Mouse (Mus musculus): ENCODE data around the gene Pitx1. TPM values are rescaled to one million over a fixed set of nuclear protein-coding genes. Genes with fewer than 3 reads are reported as not detected.

Gene Pitx1
- polyA plus RNA-seq (2015; fragmentation: Nextera tagmentation; extraction: Ambion mirVana) = 45.9 and 46.9 TPM in 2 replicates

DNA sequence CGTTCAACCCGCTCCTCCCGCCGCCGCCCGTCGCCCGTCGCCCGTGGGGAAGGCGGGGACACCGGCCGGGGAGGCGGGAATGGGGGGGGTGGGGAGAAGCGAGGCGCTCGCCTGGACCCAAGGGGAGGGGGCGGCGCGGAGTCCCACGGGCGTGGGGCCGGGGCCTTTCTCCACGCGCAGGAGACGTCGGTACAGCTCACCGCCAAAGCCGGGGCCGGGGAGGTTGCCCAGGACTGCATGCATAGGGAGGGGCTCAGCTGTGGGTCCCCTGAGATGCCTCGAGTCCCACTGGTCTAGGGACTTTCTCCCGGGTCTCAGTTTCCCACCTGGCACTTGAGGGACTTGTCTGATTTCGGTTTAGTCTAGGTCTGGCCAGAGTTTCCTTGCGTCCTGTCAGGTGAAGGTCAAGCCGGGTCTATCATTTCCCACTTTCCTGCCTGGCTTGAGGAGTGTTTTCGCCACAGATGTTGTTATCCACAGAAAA lies at the start of gene Pitx1:
Gene Pitx1, minus strand, starts transcription at position 51 of the 484 bp plus-strand sequence.
- WGBS = 3% methylated on average over 33 of the region's 36 CpGs
- Histone ChIP-seq H3K4me1 (peaks cover 37% of the 10 kb centered on the region), H3K9me3 (replicated peaks) (no peaks in the 10 kb centered on the region), H3K36me3 (no peaks in the 10 kb centered on the region), H3K27ac (replicated peaks) (peak within 1 kb of the TSS; percentile 58), H3K9ac (peak within 1 kb of the TSS; percentile 33; the same call in 1 of the 2 replicates), H3K27me3 (peaks cover 58% of the 10 kb centered on the region), H3K4me2 (replicated peaks) (peak within 1 kb of the TSS; percentile 40), H3K4me3 (replicated peaks) (peak within 1 kb of the TSS; percentile 36)
- no peak for ATAC-seq (ENCODE audit: insufficient number of reproducible peaks, low FRiP score, low TSS enrichment, low read depth)

GRCm38 (mm10) chr13:55881431-55882202 lies 45.6 kb upstream of the Pitx1 start:
- H3K27me3 ChIP-seq = 0 out of 2 replicates have a peak, but pooled peaks cover 4% of the 10 kb centered on the region
- no peaks in the 10 kb centered on the region for H3K36me3 ChIP-seq
- H3K4me2 ChIP-seq (replicated peaks) = no peak overlapping the region
- peak; percentile 21; the same call in 1 of the 2 replicates for ATAC-seq (ENCODE audit: insufficient number of reproducible peaks, low FRiP score, low TSS enrichment, low read depth)
- no peak overlapping the region for H3K4me3 ChIP-seq (replicated peaks)
- WGBS = 38% methylated on average over 16 of the region's 16 CpGs
- no peak overlapping the region for H3K9ac ChIP-seq
- H3K4me1 ChIP-seq = peaks cover 8% of the 10 kb centered on the region
- no peaks in the 10 kb centered on the region for H3K9me3 ChIP-seq (replicated peaks)
- peak overlapping the region; percentile 22; the same call in 1 of the 2 replicates for H3K27ac ChIP-seq (replicated peaks)

DNA sequence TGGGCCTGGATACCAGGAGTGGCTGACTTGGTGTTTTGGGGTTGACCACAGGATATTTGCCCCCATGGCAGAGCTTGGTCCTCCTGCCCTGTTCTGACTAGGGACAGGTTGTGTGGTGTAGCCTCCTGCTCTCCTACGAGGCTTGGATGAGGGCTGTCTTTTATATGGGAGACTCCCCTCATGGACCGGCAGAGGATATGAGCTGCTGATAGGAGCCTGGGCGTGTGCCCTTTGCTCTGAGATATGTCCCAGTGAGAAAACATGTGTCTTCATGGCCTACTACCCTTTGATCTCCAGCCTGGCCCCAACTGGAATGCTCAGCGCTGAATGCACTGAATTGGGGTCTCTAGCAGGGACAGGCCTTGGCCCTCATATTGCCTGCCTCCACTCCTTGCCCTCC lies 42.4 kb upstream of the Pitx1 start:
- H3K9me3 ChIP-seq (replicated peaks) = no peaks in the 10 kb centered on the region
- peaks cover 8% of the 10 kb centered on the region for H3K4me1 ChIP-seq
- H3K4me3 ChIP-seq (replicated peaks) = no peak overlapping the region
- H3K27ac ChIP-seq (replicated peaks) = no peak overlapping the region
- no peak overlapping the region for H3K9ac ChIP-seq
- whole genome bisulfite sequencing = 80% methylated on average over 4 of the region's 4 CpGs
- 0 out of 2 replicates have a peak, but pooled peaks cover 4% of the 10 kb centered on the region for H3K27me3 ChIP-seq
- no peak for ATAC-seq (ENCODE audit: insufficient number of reproducible peaks, low FRiP score, low TSS enrichment, low read depth)
- H3K36me3 ChIP-seq = no peaks in the 10 kb centered on the region
- no peak overlapping the region for H3K4me2 ChIP-seq (replicated peaks)

DNA sequence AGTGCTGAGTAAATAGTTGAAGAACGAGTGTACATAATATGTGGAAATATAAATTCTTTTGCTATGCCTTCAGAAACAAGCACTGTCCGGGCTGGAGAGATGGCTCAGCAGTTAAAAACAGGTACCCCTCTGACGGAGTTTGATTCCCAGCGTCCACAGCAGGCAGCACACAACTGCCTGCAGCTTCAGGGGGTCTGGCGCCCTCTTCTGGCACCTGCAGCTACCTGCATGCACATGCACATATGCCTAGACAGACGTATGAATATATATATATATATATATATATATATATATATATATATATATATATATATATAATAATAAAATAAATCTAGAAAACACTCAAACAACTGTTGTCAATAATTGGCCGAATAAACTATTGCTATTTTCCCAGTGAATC lies 35.4 kb upstream of the Pitx1 start:
- H3K9ac ChIP-seq = no peak overlapping the region
- H3K4me3 ChIP-seq (replicated peaks) = no peak overlapping the region
- no peak overlapping the region for H3K27ac ChIP-seq (replicated peaks)
- no peak overlapping the region for H3K4me2 ChIP-seq (replicated peaks)
- H3K4me1 ChIP-seq = 0 out of 2 replicates have a peak, but pooled peaks cover 3% of the 10 kb centered on the region
- no peaks in the 10 kb centered on the region for H3K36me3 ChIP-seq
- H3K9me3 ChIP-seq (replicated peaks) = no peaks in the 10 kb centered on the region
- WGBS = 80% methylated on average over 7 of the region's 7 CpGs
- ATAC-seq (ENCODE audit: insufficient number of reproducible peaks, low FRiP score, low TSS enrichment, low read depth) = no peak
- H3K27me3 ChIP-seq = 0 out of 2 replicates have a peak, but pooled peaks cover under 1% of the 10 kb centered on the region

DNA sequence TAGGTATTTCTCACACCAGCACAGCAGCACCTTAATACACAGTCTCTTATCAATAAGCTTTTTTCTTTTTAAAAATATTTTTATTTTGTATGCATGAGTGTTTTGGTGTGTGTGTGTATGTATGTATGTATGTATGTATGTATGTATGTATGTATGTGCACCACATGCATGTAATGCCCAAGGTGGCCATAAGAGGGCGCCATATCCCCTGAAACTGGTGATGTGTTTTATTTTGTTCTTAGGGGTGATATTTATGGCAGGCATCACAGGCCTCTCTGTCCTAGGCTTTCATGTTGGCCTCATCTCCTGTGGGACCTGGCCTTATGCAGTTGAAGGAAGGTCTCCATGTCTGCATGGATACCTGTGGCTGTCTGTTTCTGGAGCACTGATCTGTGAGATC lies 34.0 kb upstream of the Pitx1 start:
- Histone ChIP-seq H3K36me3 (no peaks in the 10 kb centered on the region), H3K27me3 (0 out of 2 replicates have a peak, but pooled peaks cover 3% of the 10 kb centered on the region), H3K9me3 (replicated peaks) (no peaks in the 10 kb centered on the region), H3K4me1 (0 out of 2 replicates have a peak, but pooled peaks cover 3% of the 10 kb centered on the region), H3K4me3 (replicated peaks) (no peak overlapping the region), H3K9ac (no peak overlapping the region), H3K4me2 (replicated peaks) (no peak overlapping the region), H3K27ac (replicated peaks) (no peak overlapping the region)
- ATAC-seq (ENCODE audit: insufficient number of reproducible peaks, low FRiP score, low TSS enrichment, low read depth) = no peak
- WGBS = 88% methylated on average over 1 of the region's 1 CpGs

- 48% methylated on average over 13 of the region's 13 CpGs for WGBS
- Histone ChIP-seq H3K9me3 (replicated peaks) (no peaks in the 10 kb centered on the region), H3K4me2 (replicated peaks) (no peak overlapping the region), H3K27me3 (0 out of 2 replicates have a peak, but pooled peaks cover 11% of the 10 kb centered on the region), H3K9ac (no peak overlapping the region), H3K4me3 (replicated peaks) (no peak overlapping the region), H3K4me1 (0 out of 2 replicates have a peak, but pooled peaks cover 3% of the 10 kb centered on the region), H3K27ac (replicated peaks) (no peak overlapping the region), H3K36me3 (no peaks in the 10 kb centered on the region)
- no peak for ATAC-seq (ENCODE audit: insufficient number of reproducible peaks, low FRiP score, low TSS enrichment, low read depth)
Measured at GRCm38 (mm10) chr13:55867540-55868103, 31.6 kb upstream of the Pitx1 start.

DNA sequence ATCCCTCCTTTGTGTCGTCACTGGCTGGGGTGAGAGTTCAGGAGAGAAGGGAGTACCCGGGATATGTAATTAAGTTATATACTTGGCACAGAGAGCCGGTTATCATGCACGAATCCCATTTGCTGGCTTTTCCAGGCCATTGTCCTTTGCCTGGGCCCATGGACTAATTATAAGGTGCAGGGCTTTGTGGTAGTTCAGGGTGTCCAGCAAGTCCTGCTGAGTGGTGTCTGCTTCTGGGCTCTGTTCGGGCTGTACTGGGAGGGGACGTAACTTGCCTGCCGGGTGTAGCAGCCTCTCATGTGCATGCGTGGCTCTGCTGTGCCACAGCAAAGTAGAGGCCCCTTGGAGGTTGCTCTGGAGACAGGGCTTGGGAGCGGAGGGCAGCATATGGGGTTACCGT lies 24.5 kb upstream of the Pitx1 start:
- H3K9ac ChIP-seq = no peak overlapping the region
- ATAC-seq (ENCODE audit: insufficient number of reproducible peaks, low FRiP score, low TSS enrichment, low read depth) = no peak
- peaks cover 11% of the 10 kb centered on the region for H3K4me1 ChIP-seq
- no peaks in the 10 kb centered on the region for H3K36me3 ChIP-seq
- no peak overlapping the region for H3K4me3 ChIP-seq (replicated peaks)
- peaks cover 53% of the 10 kb centered on the region for H3K27me3 ChIP-seq
- no peak overlapping the region for H3K4me2 ChIP-seq (replicated peaks)
- no peaks in the 10 kb centered on the region for H3K9me3 ChIP-seq (replicated peaks)
- H3K27ac ChIP-seq (replicated peaks) = no peak overlapping the region
- 59% methylated on average over 10 of the region's 10 CpGs for WGBS

GRCm38 (mm10) chr13:55858463-55858862 lies 22.5 kb upstream of the Pitx1 start:
- no peaks in the 10 kb centered on the region for H3K36me3 ChIP-seq
- H3K9me3 ChIP-seq (replicated peaks) = no peaks in the 10 kb centered on the region
- H3K27me3 ChIP-seq = peaks cover 69% of the 10 kb centered on the region
- H3K4me2 ChIP-seq (replicated peaks) = no peak overlapping the region
- H3K4me3 ChIP-seq (replicated peaks) = no peak overlapping the region
- ATAC-seq (ENCODE audit: insufficient number of reproducible peaks, low FRiP score, low TSS enrichment, low read depth) = no peak
- WGBS = 88% methylated on average over 5 of the region's 5 CpGs
- peaks cover 13% of the 10 kb centered on the region for H3K4me1 ChIP-seq
- H3K9ac ChIP-seq = no peak overlapping the region
- no peak overlapping the region for H3K27ac ChIP-seq (replicated peaks)

DNA sequence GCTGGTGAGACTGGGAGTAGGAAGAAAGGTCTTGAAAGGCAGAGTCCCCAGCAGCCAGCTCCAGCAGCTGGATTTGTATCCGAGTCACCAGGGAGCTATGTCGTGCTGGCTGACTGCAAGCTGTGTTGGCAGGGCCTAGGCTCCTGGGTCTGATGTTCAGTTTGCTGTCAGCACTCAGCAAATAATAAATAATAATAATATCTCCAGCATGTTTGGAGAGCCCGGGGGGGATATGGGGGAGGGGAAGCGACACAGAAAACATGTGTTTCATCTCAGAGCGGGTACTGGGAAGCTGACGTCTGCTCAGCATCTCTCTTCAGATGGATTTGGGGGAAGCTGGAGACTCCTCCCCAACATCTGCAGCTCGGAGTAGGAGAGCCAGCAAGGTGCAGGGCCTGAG lies 19.8 kb upstream of the Pitx1 start:
- H3K4me1 ChIP-seq = peaks cover 13% of the 10 kb centered on the region
- H3K36me3 ChIP-seq = no peaks in the 10 kb centered on the region
- 28% methylated on average over 7 of the region's 7 CpGs for WGBS
- ATAC-seq (ENCODE audit: insufficient number of reproducible peaks, low FRiP score, low TSS enrichment, low read depth) = 0 out of 2 replicates have a peak, but pooled peaks have one; percentile 35
- H3K4me3 ChIP-seq (replicated peaks) = no peak overlapping the region
- no peak overlapping the region for H3K9ac ChIP-seq
- H3K9me3 ChIP-seq (replicated peaks) = no peaks in the 10 kb centered on the region
- no peak overlapping the region for H3K4me2 ChIP-seq (replicated peaks)
- no peak overlapping the region for H3K27ac ChIP-seq (replicated peaks)
- peaks cover 70% of the 10 kb centered on the region for H3K27me3 ChIP-seq

GRCm38 (mm10) chr13:55852205-55852604 lies 16.2 kb upstream of the Pitx1 start:
- Histone ChIP-seq H3K4me2 (replicated peaks) (no peak overlapping the region), H3K9ac (no peak overlapping the region), H3K4me1 (peaks cover 13% of the 10 kb centered on the region), H3K27me3 (peaks cover 63% of the 10 kb centered on the region), H3K4me3 (replicated peaks) (no peak overlapping the region), H3K36me3 (no peaks in the 10 kb centered on the region), H3K27ac (replicated peaks) (no peak overlapping the region), H3K9me3 (replicated peaks) (no peaks in the 10 kb centered on the region)
- ATAC-seq (ENCODE audit: insufficient number of reproducible peaks, low FRiP score, low TSS enrichment, low read depth) = no peak
- WGBS = 77% methylated on average over 3 of the region's 3 CpGs

GRCm38 (mm10) chr13:55850726-55851125 lies 14.7 kb upstream of the Pitx1 start:
- Histone ChIP-seq H3K9ac (no peak overlapping the region), H3K4me3 (replicated peaks) (no peak overlapping the region), H3K27me3 (peaks cover 69% of the 10 kb centered on the region), H3K36me3 (no peaks in the 10 kb centered on the region), H3K9me3 (replicated peaks) (no peaks in the 10 kb centered on the region), H3K27ac (replicated peaks) (no peak overlapping the region), H3K4me1 (peaks cover 4% of the 10 kb centered on the region), H3K4me2 (replicated peaks) (no peak overlapping the region)
- no peak for ATAC-seq (ENCODE audit: insufficient number of reproducible peaks, low FRiP score, low TSS enrichment, low read depth)
- WGBS = 80% methylated on average over 5 of the region's 5 CpGs
